Mouse (Mus musculus) ovary, adult 18-20 months (tissue): ENCODE measurements around the gene Clcnka.

Source experiments
- DNase-seq: peaks from one replicate; pipeline ENCODE4 v3.0.0; 2022; ENCODE audit warnings: low spot score, mixed read lengths

Clcnka gene

DNA sequence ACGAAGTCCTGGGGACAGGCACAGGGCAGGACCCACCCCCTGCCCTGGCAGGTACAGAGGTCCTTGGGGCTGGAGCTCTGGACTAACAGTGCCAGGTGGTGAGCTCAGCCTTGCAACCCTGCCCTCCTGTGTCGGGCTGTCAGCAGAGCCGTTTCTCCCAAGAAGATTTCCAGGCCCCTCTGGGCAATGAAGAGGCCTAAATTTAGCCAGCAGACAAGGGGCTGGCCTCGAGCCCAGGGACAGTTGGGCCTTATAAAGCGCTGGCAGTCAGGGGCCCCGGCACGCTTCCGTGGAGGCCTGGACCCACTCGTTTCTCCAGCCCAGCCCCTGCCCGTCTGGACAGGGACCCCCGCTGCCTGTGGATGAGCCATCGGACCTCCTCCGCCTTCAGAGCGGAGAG, 22.9 kb upstream of the Clcnka start:
- DNase-seq = peak; percentile 36

- DNase-seq = no peak
Measured at GRCm38 (mm10) chr4:141420886-141421285, 22.4 kb upstream of the Clcnka start.

DNA sequence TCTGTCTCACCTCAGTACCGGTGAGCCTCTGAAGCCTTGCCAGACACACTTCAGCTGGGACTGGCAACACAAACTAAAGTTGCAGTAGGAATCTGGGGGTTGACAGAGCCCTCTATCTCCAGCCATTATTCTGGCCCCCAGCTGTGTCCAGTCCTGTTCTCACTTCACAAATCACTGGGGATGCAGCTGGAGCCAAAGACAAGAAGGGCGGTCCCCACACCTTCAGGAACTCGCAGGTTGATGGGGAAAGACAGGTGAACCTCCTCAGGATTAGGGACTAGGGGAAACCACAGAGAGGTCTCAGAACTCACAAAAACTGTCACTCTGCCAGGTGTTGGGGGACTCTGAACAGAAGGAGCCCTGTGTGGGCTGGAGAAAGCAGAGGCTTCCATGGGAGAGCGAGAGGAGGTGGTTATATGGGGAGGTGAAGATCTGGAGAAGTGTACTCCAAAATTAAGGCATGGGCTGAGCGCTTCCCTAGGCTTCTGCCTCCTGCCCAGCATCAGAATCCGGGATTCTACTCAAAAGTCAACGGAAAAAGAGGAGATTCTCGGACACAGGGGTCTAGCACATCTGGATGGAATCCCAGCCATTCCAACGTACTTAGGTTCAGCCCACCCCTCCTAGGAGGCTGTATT, 21.8 kb upstream of the Clcnka start, which contains the start of gene Hspb7:
Hspb7 (plus strand) TSS at position 588 of the 638 bp plus-strand sequence.
- DNase-seq = no peak

GRCm38 (mm10) chr4:141419398-141420191, 21.1 kb upstream of the Clcnka start:
- DNase-seq = no peak

GRCm38 (mm10) chr4:141415924-141416323, 17.4 kb upstream of the Clcnka start, which contains the start of gene Clcnkb:
Clcnkb (minus strand) TSS chr4:141416014.
- DNase-seq = no peak

- no peak for DNase-seq
Measured at GRCm38 (mm10) chr4:141411430-141411992, 13.0 kb upstream of the Clcnka start.

- no peak for DNase-seq
Measured at GRCm38 (mm10) chr4:141408577-141408976, 10.1 kb upstream of the Clcnka start.

- DNase-seq = no peak
Measured at GRCm38 (mm10) chr4:141406516-141407299, 8.2 kb upstream of the Clcnka start.

GRCm38 (mm10) chr4:141405314-141405622, 6.7 kb upstream of the Clcnka start:
- DNase-seq = no peak

DNA sequence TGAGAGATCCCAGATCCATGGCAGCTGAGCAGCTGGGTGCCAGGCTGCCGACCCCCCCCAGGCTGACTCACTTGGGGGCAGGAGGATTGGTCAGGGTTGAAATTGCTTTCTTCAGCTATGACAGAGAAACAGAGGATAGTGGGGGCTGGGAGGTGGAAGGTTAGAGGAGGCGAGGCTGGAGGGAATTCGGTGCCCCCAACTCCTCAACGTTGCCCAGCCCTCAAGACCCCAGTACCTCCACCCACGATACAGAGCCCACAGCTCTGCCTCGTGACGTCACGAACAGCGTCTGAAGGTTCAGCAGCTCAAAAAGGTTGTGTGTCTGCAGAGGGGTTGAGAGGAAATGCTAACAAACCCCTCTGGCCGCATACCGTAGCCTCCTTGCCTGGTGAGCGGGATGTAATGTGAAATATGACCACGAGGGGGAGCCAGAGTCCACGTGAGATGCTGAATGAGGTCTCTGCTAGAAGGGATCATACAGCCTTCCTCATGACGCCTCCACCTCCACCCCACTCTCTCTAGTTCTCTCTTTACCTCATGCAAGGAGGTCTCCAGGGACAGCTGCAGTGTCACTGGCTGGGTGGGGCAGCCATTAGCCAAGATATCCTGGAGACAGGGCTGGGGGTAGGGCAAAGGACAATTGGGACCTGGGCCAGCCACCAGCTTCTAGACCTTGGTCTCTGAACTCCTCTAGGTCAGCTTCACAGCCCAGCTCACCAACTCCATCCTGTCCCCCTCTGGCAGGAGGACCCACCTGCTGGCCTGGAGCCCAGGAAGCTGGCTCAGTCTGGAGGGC, 6.2 kb upstream of the Clcnka start:
- peak; percentile 55 for DNase-seq

DNA sequence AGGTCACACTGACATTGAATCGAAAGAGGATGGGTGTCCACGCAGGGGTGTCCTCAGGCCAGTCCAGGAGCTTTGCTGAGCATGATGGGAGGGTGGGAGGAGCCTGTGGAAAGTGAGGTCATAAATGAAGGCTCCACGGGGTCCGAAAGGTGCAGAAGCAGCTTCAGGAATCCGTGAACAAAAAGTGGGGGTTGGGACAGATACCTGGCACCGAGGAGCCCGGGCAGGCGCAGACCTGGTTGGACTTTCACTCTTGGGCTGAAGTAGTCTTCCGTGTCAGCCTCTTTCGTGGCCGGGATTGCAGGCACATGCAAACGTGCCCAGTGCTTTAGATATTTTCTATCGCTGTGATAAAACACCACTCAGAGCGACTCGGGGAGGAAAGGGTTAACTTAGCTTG, 1.6 kb upstream of the Clcnka start:
- no peak for DNase-seq

- DNase-seq = no peak
Measured at GRCm38 (mm10) chr4:141397861-141398260, 663 bp downstream of the Clcnka start.

- no peak for DNase-seq
Measured at GRCm38 (mm10) chr4:141394751-141395150, 3.8 kb downstream of the Clcnka start.

DNA sequence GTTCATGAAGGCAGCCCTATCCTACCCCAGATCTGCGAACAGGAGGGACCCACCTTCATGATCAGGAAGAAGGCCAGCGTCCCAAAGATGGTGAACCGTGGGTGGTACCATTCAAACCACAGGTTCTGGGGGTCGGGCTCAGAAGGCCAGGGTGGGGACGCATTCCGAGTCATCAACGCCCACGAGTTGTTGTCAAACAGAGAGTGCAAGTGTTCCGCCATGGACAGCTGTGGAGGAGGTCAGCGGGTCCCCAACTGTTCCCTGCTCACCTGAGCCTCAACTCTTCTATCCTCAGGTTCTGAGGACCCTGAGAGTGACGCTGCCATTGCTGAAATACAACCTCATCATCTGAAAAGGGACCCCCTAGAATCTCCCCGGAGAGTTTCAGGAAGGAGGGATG, 7.2 kb downstream of the Clcnka start:
- no peak for DNase-seq

DNA sequence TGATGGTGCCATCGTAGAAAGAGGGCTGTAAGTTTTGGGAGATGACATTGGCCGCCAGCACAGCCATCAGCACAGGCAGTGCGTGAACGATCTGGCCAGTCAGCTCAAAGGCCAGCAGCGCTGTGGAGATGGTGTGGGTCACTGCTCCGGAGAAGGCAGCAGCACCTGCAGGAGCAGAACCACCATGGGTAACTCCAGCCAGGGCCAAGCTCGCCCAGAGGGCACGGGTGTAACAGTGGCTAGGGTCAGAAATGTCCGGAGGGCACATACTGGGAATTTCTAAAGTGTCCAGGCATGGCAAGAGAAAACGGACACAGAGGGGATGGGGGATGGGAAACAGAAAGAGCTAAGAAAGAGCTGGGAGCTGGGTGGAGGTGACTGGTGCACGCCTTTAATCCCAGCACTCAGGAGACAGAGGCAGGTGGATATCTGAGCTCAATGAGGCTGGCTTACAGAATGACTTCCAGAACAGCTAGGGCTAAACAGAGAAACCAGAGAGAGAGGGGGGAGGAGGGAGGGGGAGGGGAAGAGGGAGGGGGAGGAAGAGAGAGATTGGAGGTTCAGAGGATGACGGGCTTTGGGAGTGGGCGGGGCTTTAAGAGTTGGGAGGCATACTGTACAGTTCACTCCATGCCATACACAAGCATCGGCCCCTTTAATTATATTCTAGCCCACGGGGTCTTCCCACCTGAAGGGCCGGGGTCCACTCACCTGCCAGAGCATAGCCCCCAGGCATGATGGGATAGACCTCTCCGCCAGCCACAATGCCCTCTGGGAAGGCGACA, 9.0 kb downstream of the Clcnka start:
- DNase-seq = no peak

GRCm38 (mm10) chr4:141387933-141388332, 10.6 kb downstream of the Clcnka start:
- DNase-seq = no peak

GRCm38 (mm10) chr4:141387093-141387784, 11.3 kb downstream of the Clcnka start:
- no peak for DNase-seq

DNA sequence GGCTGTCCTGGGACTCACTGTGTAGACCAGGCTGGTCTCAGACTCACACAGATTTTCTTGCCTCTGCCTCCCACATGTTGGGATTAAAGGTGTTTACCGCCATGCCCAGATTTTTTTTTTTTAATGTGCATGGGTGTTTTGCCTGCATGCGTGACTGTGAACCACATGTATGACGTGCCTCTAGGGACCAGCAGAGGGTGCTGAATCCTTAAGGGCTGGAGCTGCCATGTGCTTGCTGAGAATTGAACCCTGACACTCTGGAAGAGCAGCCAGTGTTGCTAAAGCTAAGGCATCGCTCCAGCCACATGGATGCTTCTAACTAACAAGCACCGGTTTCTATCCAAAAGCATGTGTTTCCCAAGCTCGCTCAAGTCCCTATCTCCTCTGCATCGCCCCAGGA, 12.4 kb downstream of the Clcnka start:
- no peak for DNase-seq

DNA sequence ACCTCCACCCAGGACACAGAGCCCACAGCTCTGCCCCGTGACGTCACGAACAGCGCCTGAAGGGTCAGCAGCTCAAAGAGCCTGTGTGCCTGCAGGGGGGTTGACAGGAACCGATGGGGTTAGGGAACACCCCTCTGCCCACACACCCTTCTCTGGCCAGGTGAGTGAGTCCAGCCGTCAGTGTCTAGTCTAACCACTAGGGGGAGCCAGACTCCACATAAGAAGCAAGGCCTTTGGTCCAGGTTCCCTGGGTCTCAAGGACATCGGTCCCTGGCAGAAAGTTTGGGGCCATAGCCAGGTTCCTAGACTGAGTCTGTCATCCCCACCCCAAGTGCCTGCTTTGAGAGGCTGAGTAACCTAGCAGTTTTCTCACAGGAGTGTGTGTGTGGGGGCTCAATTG, 13.2 kb downstream of the Clcnka start:
- no peak for DNase-seq

DNA sequence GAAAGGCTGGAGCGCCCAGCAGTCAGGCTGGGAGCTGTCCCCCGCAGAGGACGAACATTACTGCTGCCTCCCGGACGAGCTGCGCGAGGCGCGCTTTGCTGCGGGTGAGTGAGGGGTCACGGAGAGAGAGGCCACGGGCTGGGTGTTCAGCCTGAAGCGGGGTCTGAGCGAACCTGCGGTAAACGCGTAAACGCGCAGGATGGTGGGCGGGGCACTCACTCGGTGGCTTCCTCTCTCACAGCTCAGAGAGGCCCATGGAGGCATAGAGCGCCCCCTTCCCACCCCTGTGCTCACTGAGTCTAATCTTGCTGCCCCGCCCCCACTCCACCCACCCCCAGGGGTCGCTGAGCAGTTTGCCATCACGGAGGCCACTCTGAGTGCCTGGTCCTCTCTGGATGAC, 16.1 kb downstream of the Clcnka start:
- no peak for DNase-seq
